Mouse (Mus musculus): ENCODE data around the gene Zyx. TPM values are rescaled to one million over a fixed set of nuclear protein-coding genes. Genes with fewer than 3 reads are reported as not detected.

Gene Zyx
- polyA plus RNA-seq, 1 experiment from 2014 or later: 117 TPM

GRCm38 (mm10) chr6:42369870-42370269 is 20.4 kb downstream of the Zyx start:
- ATAC-seq (ENCODE audit: insufficient number of reproducible peaks, insufficient read depth, low FRiP score, low read depth): no peak
- Histone ChIP-seq H3K27ac (ENCODE audit: low read length) (no peak overlapping the region), H3K36me3 (ENCODE audit: control insufficient read depth, insufficient read depth, low read length) (no peaks in the 10 kb centered on the region), H3K4me3 (ENCODE audit: low read depth, low read length) (no peak overlapping the region), H3K27me3 (ENCODE audit: control insufficient read depth, insufficient read depth, low read length) (no peaks in the 10 kb centered on the region), H3K4me1 (ENCODE audit: control insufficient read depth, insufficient read depth, low read length) (peaks cover 30% of the 10 kb centered on the region), H3K9ac (replicated peaks; ENCODE audit: low read depth, low read length) (no peak overlapping the region), H3K9me3 (ENCODE audit: control insufficient read depth, low read depth, low read length) (no peaks in the 10 kb centered on the region), H3K4me2 (replicated peaks; ENCODE audit: low read depth, low read length) (no peak overlapping the region)
- 24% methylated on average over 3 of the region's 3 CpGs for WGBS

- Histone ChIP-seq H3K27me3 (ENCODE audit: control insufficient read depth, insufficient read depth, low read length) (no peaks in the 10 kb centered on the region), H3K36me3 (ENCODE audit: control insufficient read depth, insufficient read depth, low read length) (no peaks in the 10 kb centered on the region), H3K4me3 (ENCODE audit: low read depth, low read length) (no peak overlapping the region), H3K9me3 (ENCODE audit: control insufficient read depth, low read depth, low read length) (no peaks in the 10 kb centered on the region), H3K4me2 (replicated peaks; ENCODE audit: low read depth, low read length) (no peak overlapping the region), H3K9ac (replicated peaks; ENCODE audit: low read depth, low read length) (no peak overlapping the region), H3K4me1 (ENCODE audit: control insufficient read depth, insufficient read depth, low read length) (peaks cover 30% of the 10 kb centered on the region), H3K27ac (ENCODE audit: low read length) (peak overlapping the region; percentile 7; the same call in 1 of the 2 replicates)
- WGBS: 48% methylated on average over 4 of the region's 4 CpGs
- ATAC-seq (ENCODE audit: insufficient number of reproducible peaks, insufficient read depth, low FRiP score, low read depth): no peak
These were observed 21.4 kb downstream of the Zyx start for GRCm38 (mm10) chr6:42370630-42371363.

- H3K36me3 ChIP-seq (ENCODE audit: control insufficient read depth, insufficient read depth, low read length): no peaks in the 10 kb centered on the region
- peaks cover 30% of the 10 kb centered on the region for H3K4me1 ChIP-seq (ENCODE audit: control insufficient read depth, insufficient read depth, low read length)
- H3K27ac ChIP-seq (ENCODE audit: low read length): peak overlapping the region; percentile 39; the same call in 1 of the 2 replicates
- no peaks in the 10 kb centered on the region for H3K9me3 ChIP-seq (ENCODE audit: control insufficient read depth, low read depth, low read length)
- WGBS: 13% methylated on average over 3 of the region's 3 CpGs
- H3K4me3 ChIP-seq (ENCODE audit: low read depth, low read length): peak overlapping the region; percentile 43; the same call in 1 of the 2 replicates
- no peak for ATAC-seq (ENCODE audit: insufficient number of reproducible peaks, insufficient read depth, low FRiP score, low read depth)
- H3K27me3 ChIP-seq (ENCODE audit: control insufficient read depth, insufficient read depth, low read length): no peaks in the 10 kb centered on the region
- H3K9ac ChIP-seq (replicated peaks; ENCODE audit: low read depth, low read length): peak overlapping the region; percentile 10; the same call in 1 of the 2 replicates
- H3K4me2 ChIP-seq (replicated peaks; ENCODE audit: low read depth, low read length): peak overlapping the region; percentile 65
These were observed 22.6 kb downstream of the Zyx start for GRCm38 (mm10) chr6:42372001-42372400.

GRCm38 (mm10) chr6:42372421-42372815 is 23.0 kb downstream of the Zyx start:
- WGBS: 16% methylated on average over 9 of the region's 9 CpGs
- no peak for ATAC-seq (ENCODE audit: insufficient number of reproducible peaks, insufficient read depth, low FRiP score, low read depth)
- Histone ChIP-seq H3K4me2 (replicated peaks; ENCODE audit: low read depth, low read length) (peak overlapping the region; percentile 65), H3K36me3 (ENCODE audit: control insufficient read depth, insufficient read depth, low read length) (no peaks in the 10 kb centered on the region), H3K27me3 (ENCODE audit: control insufficient read depth, insufficient read depth, low read length) (no peaks in the 10 kb centered on the region), H3K9me3 (ENCODE audit: control insufficient read depth, low read depth, low read length) (no peaks in the 10 kb centered on the region), H3K9ac (replicated peaks; ENCODE audit: low read depth, low read length) (peak overlapping the region; percentile 22; the same call in 1 of the 2 replicates), H3K4me3 (ENCODE audit: low read depth, low read length) (peak overlapping the region; percentile 43), H3K4me1 (ENCODE audit: control insufficient read depth, insufficient read depth, low read length) (peaks cover 30% of the 10 kb centered on the region), H3K27ac (ENCODE audit: low read length) (peak overlapping the region; percentile 39; the same call in 1 of the 2 replicates)

GRCm38 (mm10) chr6:42372816-42373547 is 23.6 kb downstream of the Zyx start, which contains the start of gene Epha1:
Epha1 (minus strand) TSS chr6:42373268.
- peak within 1 kb of the TSS; percentile 39; the same call in 1 of the 2 replicates for H3K27ac ChIP-seq (ENCODE audit: low read length)
- ATAC-seq (ENCODE audit: insufficient number of reproducible peaks, insufficient read depth, low FRiP score, low read depth): peak; percentile 81
- no peaks in the 10 kb centered on the region for H3K36me3 ChIP-seq (ENCODE audit: control insufficient read depth, insufficient read depth, low read length)
- WGBS: under 1% methylated on average over 30 of the region's 36 CpGs
- H3K4me3 ChIP-seq (ENCODE audit: low read depth, low read length): peak within 1 kb of the TSS; percentile 43
- H3K4me2 ChIP-seq (replicated peaks; ENCODE audit: low read depth, low read length): peak within 1 kb of the TSS; percentile 65
- peaks cover 30% of the 10 kb centered on the region for H3K4me1 ChIP-seq (ENCODE audit: control insufficient read depth, insufficient read depth, low read length)
- peak within 1 kb of the TSS; percentile 22; the same call in 1 of the 2 replicates for H3K9ac ChIP-seq (replicated peaks; ENCODE audit: low read depth, low read length)
- no peaks in the 10 kb centered on the region for H3K27me3 ChIP-seq (ENCODE audit: control insufficient read depth, insufficient read depth, low read length)
- no peaks in the 10 kb centered on the region for H3K9me3 ChIP-seq (ENCODE audit: control insufficient read depth, low read depth, low read length)

- Histone ChIP-seq H3K27ac (ENCODE audit: low read length) (no peak overlapping the region), H3K4me1 (ENCODE audit: control insufficient read depth, insufficient read depth, low read length) (peaks cover 30% of the 10 kb centered on the region), H3K9ac (replicated peaks; ENCODE audit: low read depth, low read length) (no peak overlapping the region), H3K27me3 (ENCODE audit: control insufficient read depth, insufficient read depth, low read length) (no peaks in the 10 kb centered on the region), H3K4me3 (ENCODE audit: low read depth, low read length) (peak overlapping the region; percentile 43), H3K36me3 (ENCODE audit: control insufficient read depth, insufficient read depth, low read length) (no peaks in the 10 kb centered on the region), H3K4me2 (replicated peaks; ENCODE audit: low read depth, low read length) (peak overlapping the region; percentile 65), H3K9me3 (ENCODE audit: control insufficient read depth, low read depth, low read length) (no peaks in the 10 kb centered on the region)
- 39% methylated on average over 7 of the region's 7 CpGs for WGBS
- no peak for ATAC-seq (ENCODE audit: insufficient number of reproducible peaks, insufficient read depth, low FRiP score, low read depth)
These were observed 24.4 kb downstream of the Zyx start for GRCm38 (mm10) chr6:42373669-42374430.

- Histone ChIP-seq H3K4me2 (replicated peaks; ENCODE audit: low read depth, low read length) (no peak overlapping the region), H3K27me3 (ENCODE audit: control insufficient read depth, insufficient read depth, low read length) (no peaks in the 10 kb centered on the region), H3K9me3 (ENCODE audit: control insufficient read depth, low read depth, low read length) (no peaks in the 10 kb centered on the region), H3K4me1 (ENCODE audit: control insufficient read depth, insufficient read depth, low read length) (peaks cover 30% of the 10 kb centered on the region), H3K4me3 (ENCODE audit: low read depth, low read length) (no peak overlapping the region), H3K27ac (ENCODE audit: low read length) (no peak overlapping the region), H3K36me3 (ENCODE audit: control insufficient read depth, insufficient read depth, low read length) (no peaks in the 10 kb centered on the region), H3K9ac (replicated peaks; ENCODE audit: low read depth, low read length) (no peak overlapping the region)
- no peak for ATAC-seq (ENCODE audit: insufficient number of reproducible peaks, insufficient read depth, low FRiP score, low read depth)
- 72% methylated on average over 4 of the region's 4 CpGs for WGBS
These were observed 25.3 kb downstream of the Zyx start for GRCm38 (mm10) chr6:42374701-42375100.

- Histone ChIP-seq H3K4me3 (ENCODE audit: low read depth, low read length) (no peak overlapping the region), H3K9ac (replicated peaks; ENCODE audit: low read depth, low read length) (no peak overlapping the region), H3K27ac (ENCODE audit: low read length) (no peak overlapping the region), H3K27me3 (ENCODE audit: control insufficient read depth, insufficient read depth, low read length) (no peaks in the 10 kb centered on the region), H3K4me1 (ENCODE audit: control insufficient read depth, insufficient read depth, low read length) (peaks cover 30% of the 10 kb centered on the region), H3K36me3 (ENCODE audit: control insufficient read depth, insufficient read depth, low read length) (no peaks in the 10 kb centered on the region), H3K9me3 (ENCODE audit: control insufficient read depth, low read depth, low read length) (no peaks in the 10 kb centered on the region), H3K4me2 (replicated peaks; ENCODE audit: low read depth, low read length) (no peak overlapping the region)
- 92% methylated on average over 2 of the region's 2 CpGs for WGBS
- ATAC-seq (ENCODE audit: insufficient number of reproducible peaks, insufficient read depth, low FRiP score, low read depth): no peak
These were observed 25.7 kb downstream of the Zyx start for GRCm38 (mm10) chr6:42375131-42375530.

Measured in stomach, embryonic 14.5 days (tissue).